Mouse (Mus musculus): Measurements from ENCODE around the gene Chst12. TPM values are rescaled to one million over a fixed set of nuclear protein-coding genes. Genes with fewer than 3 reads are reported as not detected.

Gene Chst12
- polyA plus RNA-seq, 1 experiment, result 60.5 TPM

DNA sequence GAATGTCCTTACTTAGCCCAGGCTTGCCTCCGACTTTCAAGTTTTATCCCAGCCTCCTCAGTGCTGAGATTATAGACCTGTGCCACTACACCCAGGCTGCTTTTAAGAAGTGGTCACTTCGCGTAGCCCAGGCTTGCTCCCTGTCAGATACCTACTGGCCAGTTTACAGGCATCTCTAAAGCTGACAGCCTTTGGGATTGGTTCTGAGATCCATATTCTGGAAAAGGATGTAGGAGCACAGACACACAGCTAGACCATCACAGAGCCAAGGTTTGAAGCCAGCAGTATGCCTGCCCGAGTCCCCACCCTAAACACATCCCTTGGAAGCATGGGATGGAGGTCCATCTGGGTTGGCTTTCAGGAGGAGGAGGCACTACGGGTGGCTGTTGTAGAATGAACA is 62.4 kb downstream of the Chst12 start:
- TF ChIP-seq POLR2A (IDR thresholded peaks at IDR 0.05; ENCODE audit: borderline replicate concordance, extremely low read depth, low read depth, low read length) (no peak), CTCF (IDR thresholded peaks at IDR 0.05; ENCODE audit: insufficient read depth, low read length) (no peak)
- 83% methylated on average over 5 of the region's 5 CpGs for WGBS
- Histone ChIP-seq H3K4me3 (replicated peaks; ENCODE audit: extremely low read depth, low read depth, low read length) (no peak overlapping the region), H3K4me1 (ENCODE audit: control insufficient read depth, insufficient read depth, low read length) (peaks cover 7% of the 10 kb centered on the region; the same call in 1 of the 2 replicates)
- DNase-seq, result no peak

DNA sequence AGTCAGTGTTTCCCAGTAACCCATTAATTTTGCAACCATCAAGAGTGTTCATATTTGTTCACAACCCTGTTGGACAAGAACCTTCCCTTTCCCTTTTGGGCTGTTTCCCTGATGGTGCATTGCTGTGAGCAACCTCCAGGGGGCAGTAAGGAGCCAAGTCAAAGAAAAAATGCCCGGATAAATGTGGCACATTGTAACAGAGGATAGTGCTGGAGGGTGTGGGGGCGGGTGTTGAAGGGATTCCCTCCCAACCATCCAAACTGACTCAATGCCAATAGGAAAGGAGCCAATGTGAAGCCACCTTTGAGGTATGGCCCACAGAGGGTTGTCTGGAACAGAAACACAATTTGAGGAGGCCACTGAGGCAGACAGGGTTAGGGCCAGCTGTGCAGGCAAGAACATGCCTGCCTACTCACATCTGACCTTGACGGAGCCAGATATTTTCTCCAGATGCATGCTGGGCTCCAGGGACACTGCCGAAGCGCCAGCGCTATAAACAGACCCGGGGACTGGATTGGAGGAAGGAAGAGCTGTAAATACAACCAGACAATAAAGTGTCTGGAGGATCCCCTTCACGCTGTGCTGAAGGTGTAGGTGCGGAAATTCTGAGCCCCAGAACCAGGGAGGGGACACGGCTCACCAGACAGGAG is 63.1 kb downstream of the Chst12 start:
- H3K4me1 ChIP-seq (ENCODE audit: control insufficient read depth, insufficient read depth, low read length), result peaks cover 7% of the 10 kb centered on the region; the same call in 1 of the 2 replicates
- 31% methylated on average over 10 of the region's 10 CpGs for WGBS
- H3K4me3 ChIP-seq (replicated peaks; ENCODE audit: extremely low read depth, low read depth, low read length), result no peak overlapping the region
- peak; percentile 73 for DNase-seq
- no peak for TF ChIP-seq POLR2A (IDR thresholded peaks at IDR 0.05; ENCODE audit: borderline replicate concordance, extremely low read depth, low read depth, low read length)
- TF ChIP-seq CTCF (IDR thresholded peaks at IDR 0.05; ENCODE audit: insufficient read depth, low read length), result peak; percentile 80

DNA sequence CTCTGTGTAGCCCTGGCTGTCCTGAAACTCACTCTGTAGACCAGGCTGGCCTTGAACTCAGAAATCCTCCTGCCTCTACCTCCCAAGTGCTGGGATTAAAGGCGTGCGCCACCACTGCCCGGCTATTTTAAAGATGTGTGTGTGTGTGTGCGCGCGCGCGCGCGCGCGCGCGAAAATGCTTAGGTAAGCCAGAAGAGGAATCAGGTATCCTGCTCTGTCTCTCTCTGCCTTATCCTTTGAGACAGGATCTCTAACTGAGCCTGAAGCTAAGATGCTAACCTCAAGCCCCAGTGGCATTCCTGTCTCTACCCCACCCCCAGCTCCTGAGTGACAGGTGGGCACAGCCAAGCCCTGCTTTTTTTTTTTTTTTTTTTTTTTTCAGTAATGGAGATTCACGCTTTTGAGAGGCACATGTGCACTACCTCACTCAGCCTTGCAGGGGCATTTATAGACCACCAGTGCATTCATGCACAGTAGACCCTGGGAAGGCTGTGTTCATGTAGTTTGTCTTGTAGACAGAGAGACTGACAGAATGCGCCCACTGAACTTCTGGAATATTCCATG is 63.8 kb downstream of the Chst12 start:
- 83% methylated on average over 16 of the region's 16 CpGs for WGBS
- no peak overlapping the region for H3K4me3 ChIP-seq (replicated peaks; ENCODE audit: extremely low read depth, low read depth, low read length)
- TF ChIP-seq CTCF (IDR thresholded peaks at IDR 0.05; ENCODE audit: insufficient read depth, low read length), result no peak
- no peak for TF ChIP-seq POLR2A (IDR thresholded peaks at IDR 0.05; ENCODE audit: borderline replicate concordance, extremely low read depth, low read depth, low read length)
- no peak for DNase-seq
- peaks cover 7% of the 10 kb centered on the region; the same call in 1 of the 2 replicates for H3K4me1 ChIP-seq (ENCODE audit: control insufficient read depth, insufficient read depth, low read length)

DNA sequence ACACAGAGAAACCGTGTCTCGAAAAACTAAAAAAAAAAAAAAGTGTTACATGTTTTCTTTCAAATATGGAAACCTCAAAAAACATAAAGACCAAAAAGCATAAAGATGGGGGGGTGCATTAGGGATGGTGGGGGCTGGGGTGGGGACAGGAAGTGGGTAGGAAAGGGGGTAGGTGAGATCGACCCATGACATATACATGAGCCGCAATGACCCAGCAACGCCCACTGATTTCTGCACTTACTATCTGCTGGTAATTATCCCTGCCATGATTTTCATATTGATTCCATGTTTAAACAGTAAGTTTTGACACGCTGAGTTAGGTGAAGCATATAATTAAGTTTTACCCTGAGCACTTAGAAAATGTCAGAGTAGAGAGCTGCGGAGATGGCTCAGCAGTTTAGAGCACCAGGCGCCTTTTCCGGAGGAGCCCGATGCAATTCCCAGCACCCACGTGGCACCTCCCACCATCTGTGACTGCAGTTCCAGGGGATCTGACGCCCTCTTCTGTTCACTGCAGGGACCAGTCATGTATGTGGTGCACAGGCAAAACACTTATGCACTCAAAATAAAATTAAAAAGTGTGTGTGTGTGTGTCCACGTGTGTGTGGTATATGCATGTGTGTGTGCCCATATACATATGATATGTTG is 65.0 kb downstream of the Chst12 start:
- Histone ChIP-seq H3K4me3 (replicated peaks; ENCODE audit: extremely low read depth, low read depth, low read length) (no peak overlapping the region), H3K4me1 (ENCODE audit: control insufficient read depth, insufficient read depth, low read length) (peaks cover 9% of the 10 kb centered on the region; the same call in 1 of the 2 replicates)
- 92% methylated on average over 13 of the region's 13 CpGs for WGBS
- no peak for DNase-seq
- TF ChIP-seq POLR2A (IDR thresholded peaks at IDR 0.05; ENCODE audit: borderline replicate concordance, extremely low read depth, low read depth, low read length) (no peak), CTCF (IDR thresholded peaks at IDR 0.05; ENCODE audit: insufficient read depth, low read length) (no peak)

DNA sequence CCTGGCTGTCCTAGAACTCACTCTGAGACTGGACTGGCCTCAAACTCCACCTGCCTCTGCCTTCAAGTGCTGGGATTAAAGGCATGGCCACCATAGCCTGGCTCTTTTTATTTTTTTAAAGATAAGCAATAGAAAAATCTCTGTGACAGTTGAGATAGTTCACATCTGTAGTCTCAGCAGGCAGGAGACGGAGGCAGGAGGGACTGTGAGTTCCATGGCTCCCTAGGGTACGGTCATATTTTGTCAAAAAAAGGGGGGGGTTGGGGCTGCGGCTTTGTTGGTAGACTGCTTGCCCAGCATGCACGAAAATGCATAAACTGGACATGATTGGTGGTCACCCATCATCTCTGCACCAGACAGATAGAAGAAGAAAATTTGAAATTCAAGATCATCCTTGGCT is 65.9 kb downstream of the Chst12 start:
- DNase-seq, result no peak

DNA sequence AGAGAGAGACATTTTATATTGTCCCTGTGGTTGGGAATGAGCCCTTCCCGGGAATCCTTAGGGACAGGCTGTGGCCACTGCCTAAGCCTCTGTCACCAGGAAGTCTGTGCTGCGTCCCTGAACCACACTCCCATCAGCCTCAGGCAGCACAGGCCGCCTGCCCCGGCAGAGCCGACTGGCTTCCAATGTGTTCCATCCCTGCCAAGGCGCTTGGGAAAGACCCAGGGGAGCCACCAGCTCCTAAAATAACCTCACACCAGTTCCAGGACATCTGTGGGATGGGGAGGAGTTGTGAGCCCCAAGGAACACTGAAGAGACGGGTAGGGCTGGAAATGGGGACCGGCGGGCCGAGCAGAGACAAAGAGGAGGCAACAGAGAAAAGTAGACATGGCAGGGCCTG is 66.3 kb downstream of the Chst12 start:
- no peak for DNase-seq
- WGBS, result 57% methylated on average over 10 of the region's 10 CpGs
- peaks cover 10% of the 10 kb centered on the region; the same call in 1 of the 2 replicates for H3K4me1 ChIP-seq (ENCODE audit: control insufficient read depth, insufficient read depth, low read length)

More for the DNA sequence above, 65.9 kb downstream of the Chst12 start:
- 84% methylated on average over 4 of the region's 4 CpGs for WGBS
- no peak overlapping the region for H3K4me3 ChIP-seq (replicated peaks; ENCODE audit: extremely low read depth, low read depth, low read length)
- H3K4me1 ChIP-seq (ENCODE audit: control insufficient read depth, insufficient read depth, low read length), result peaks cover 10% of the 10 kb centered on the region; the same call in 1 of the 2 replicates
- TF ChIP-seq CTCF (IDR thresholded peaks at IDR 0.05; ENCODE audit: insufficient read depth, low read length) (no peak), POLR2A (IDR thresholded peaks at IDR 0.05; ENCODE audit: borderline replicate concordance, extremely low read depth, low read depth, low read length) (no peak)

DNA sequence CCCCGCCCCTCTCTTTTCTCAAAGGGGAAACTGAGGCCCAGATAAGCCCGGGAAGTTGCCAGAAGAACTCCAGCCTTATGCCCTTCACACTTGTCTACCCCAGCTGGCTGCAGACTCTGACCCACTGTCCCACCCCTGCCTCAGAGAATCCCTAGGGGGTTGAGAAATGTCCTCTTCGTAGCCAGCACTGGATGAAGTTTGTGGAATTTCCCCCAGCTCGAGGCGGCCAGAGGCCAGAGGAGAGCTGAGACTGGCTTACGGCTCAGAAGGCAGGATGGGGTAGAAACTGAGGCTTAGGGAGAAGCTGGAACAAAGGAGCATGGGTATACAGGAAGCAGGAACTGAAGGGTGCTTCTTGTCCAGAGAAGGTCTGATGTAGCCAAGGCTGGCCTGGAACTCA is 67.3 kb downstream of the Chst12 start:
- no peak for TF ChIP-seq CTCF (IDR thresholded peaks at IDR 0.05; ENCODE audit: insufficient read depth, low read length)
- no peak for TF ChIP-seq POLR2A (IDR thresholded peaks at IDR 0.05; ENCODE audit: borderline replicate concordance, extremely low read depth, low read depth, low read length)
- DNase-seq, result no peak
- 63% methylated on average over 6 of the region's 6 CpGs for WGBS

More for the DNA sequence above, 66.3 kb downstream of the Chst12 start:
- no peak overlapping the region for H3K4me3 ChIP-seq (replicated peaks; ENCODE audit: extremely low read depth, low read depth, low read length)
- TF ChIP-seq POLR2A (IDR thresholded peaks at IDR 0.05; ENCODE audit: borderline replicate concordance, extremely low read depth, low read depth, low read length) (no peak), CTCF (IDR thresholded peaks at IDR 0.05; ENCODE audit: insufficient read depth, low read length) (no peak)

More for the DNA sequence above, 67.3 kb downstream of the Chst12 start:
- peaks cover 7% of the 10 kb centered on the region; the same call in 1 of the 2 replicates for H3K4me1 ChIP-seq (ENCODE audit: control insufficient read depth, insufficient read depth, low read length)
- no peak overlapping the region for H3K4me3 ChIP-seq (replicated peaks; ENCODE audit: extremely low read depth, low read depth, low read length)

Other genes starting within 250 kb of the Chst12 start
- gene Mad1l1, start 184.0 kb upstream of the Chst12 start, polyA plus RNA-seq (2012; rRNA removed), result 18.9 and 21.6 TPM in 2 replicates
- 6.2 and 7.9 TPM in 2 replicates for gene Nudt1, start 183.9 kb upstream of the Chst12 start, polyA plus RNA-seq (2012; rRNA removed)
- 5.4 and 7.4 TPM in 2 replicates for gene Mrm2, start 173.7 kb upstream of the Chst12 start, polyA plus RNA-seq (2012; rRNA removed)
- gene Snx8, start 116.3 kb upstream of the Chst12 start, polyA plus RNA-seq (2012; rRNA removed), result 18.7 and 20.0 TPM in 2 replicates
- 83.0 and 86.2 TPM in 2 replicates for gene Eif3b, start 86.2 kb upstream of the Chst12 start, polyA plus RNA-seq (2012; rRNA removed)
- gene Gm4869, start 59.9 kb upstream of the Chst12 start, polyA plus RNA-seq (2012; rRNA removed), result 0.05 TPM in 1 of 2 replicates, not detected in the other
- gene Grifin, start 59.5 kb downstream of the Chst12 start, polyA plus RNA-seq (2012; rRNA removed), result not detected in 2 replicates
- gene Lfng, start 101.8 kb downstream of the Chst12 start, polyA plus RNA-seq (2012; rRNA removed), result 141 and 163 TPM in 2 replicates
- gene Ttyh3, start 143.5 kb downstream of the Chst12 start, polyA plus RNA-seq (2012; rRNA removed), result 117 and 127 TPM in 2 replicates
- 17.2 and 21.8 TPM in 2 replicates for gene Iqce, start 196.8 kb downstream of the Chst12 start, polyA plus RNA-seq (2012; rRNA removed)
- gene Brat1, start 199.5 kb downstream of the Chst12 start, polyA plus RNA-seq (2012; rRNA removed), result 31.6 and 31.7 TPM in 2 replicates
- gene Amz1, start 218.6 kb downstream of the Chst12 start, polyA plus RNA-seq (2012; rRNA removed), result 13.3 and 14.8 TPM in 2 replicates